21 mouse cellular contexts compared by ENCODE assay signal in genomic region chr12:51516726-51517125, GRCm38 (mm10).
DNase-seq lines count a peak whose midpoint lies in the region; ATAC-seq and TF ChIP-seq lines count a peak whose summit lies in the region.
"Had no signal": no experiment of that assay in that cellular context is flagged by ENCODE, and none has a peak within 500 bp of the region (broad histone marks: within the 10 kb centered on the region; RNA-seq: fewer than 3 reads in every experiment).

No protein-coding gene starts in this region.

- no peak overlapping the region for H3K4me3 ChIP-seq in forebrain, postnatal 0 days (ENCODE audit: low read depth, low read length)
- no peak overlapping the region for H3K4me3 ChIP-seq in forebrain, embryonic 16.5 days (replicated peaks; ENCODE audit: low read length)
- no peak overlapping the region for H3K4me3 ChIP-seq in hindbrain, embryonic 16.5 days (ENCODE audit: low read length)
- no peak overlapping the region for H3K4me3 ChIP-seq in hindbrain, embryonic 11.5 days (ENCODE audit: low read depth, low read length)
- no peak overlapping the region for H3K4me3 ChIP-seq in hindbrain, postnatal 0 days (ENCODE audit: low read length)
- H3K4me3 ChIP-seq in hindbrain, embryonic 10.5 days, result no peak overlapping the region

- peak; percentile 54; the same call in 1 of the 2 replicates for ATAC-seq in forebrain, postnatal 0 days
- ATAC-seq in forebrain, embryonic 16.5 days, result no peak
- ATAC-seq in hindbrain, embryonic 16.5 days, result peak; percentile 65; the same call in 1 of the 2 replicates
- no peak for ATAC-seq in hindbrain, embryonic 11.5 days (ENCODE audit: low FRiP score)
- ATAC-seq in hindbrain, postnatal 0 days, result no peak
- ATAC-seq: activated CD4-positive, CD25-positive, alpha-beta regulatory T cell, adult 4 months; CD4-positive, CD25-positive, alpha-beta regulatory T cell, adult 4 months; Patski had no signal

- H3K9me3 ChIP-seq in forebrain, postnatal 0 days (ENCODE audit: low read length), result no peaks in the 10 kb centered on the region
- H3K9me3 ChIP-seq in forebrain, embryonic 16.5 days (ENCODE audit: control insufficient read depth, low read length), result no peaks in the 10 kb centered on the region
- H3K9me3 ChIP-seq in hindbrain, embryonic 16.5 days (ENCODE audit: control insufficient read depth, low read length), result no peaks in the 10 kb centered on the region
- no peaks in the 10 kb centered on the region for H3K9me3 ChIP-seq in hindbrain, embryonic 11.5 days (ENCODE audit: control insufficient read depth, low read length)
- H3K9me3 ChIP-seq in hindbrain, postnatal 0 days (ENCODE audit: low read length), result no peaks in the 10 kb centered on the region
- no peaks in the 10 kb centered on the region for H3K9me3 ChIP-seq in hindbrain, embryonic 10.5 days
- H3K9me3 ChIP-seq: G1E had no signal

- H3K9ac ChIP-seq in forebrain, postnatal 0 days, result no peak overlapping the region
- H3K9ac ChIP-seq in forebrain, embryonic 16.5 days (replicated peaks; ENCODE audit: low read depth, low read length), result no peak overlapping the region
- H3K9ac ChIP-seq in hindbrain, embryonic 16.5 days (ENCODE audit: low read depth, low read length), result no peak overlapping the region
- no peak overlapping the region for H3K9ac ChIP-seq in hindbrain, embryonic 11.5 days (ENCODE audit: low read depth, low read length)
- H3K9ac ChIP-seq in hindbrain, postnatal 0 days (replicated peaks; ENCODE audit: low read length), result no peak overlapping the region

- TF ChIP-seq CTCF in forebrain, postnatal 0 days (IDR thresholded peaks at IDR 0.05; ENCODE audit: low read depth), result no peak
- TF ChIP-seq CTCF in hindbrain, postnatal 0 days (IDR thresholded peaks at IDR 0.05; ENCODE audit: low read depth), result no peak

- no peaks in the 10 kb centered on the region for H3K36me3 ChIP-seq in forebrain, postnatal 0 days (ENCODE audit: insufficient read depth)
- H3K36me3 ChIP-seq in forebrain, embryonic 16.5 days (ENCODE audit: control insufficient read depth, insufficient read depth), result no peaks in the 10 kb centered on the region
- no peaks in the 10 kb centered on the region for H3K36me3 ChIP-seq in hindbrain, embryonic 16.5 days (ENCODE audit: control insufficient read depth, insufficient read depth, low read length)
- no peaks in the 10 kb centered on the region for H3K36me3 ChIP-seq in hindbrain, embryonic 11.5 days (ENCODE audit: control insufficient read depth, insufficient read depth, low read length)
- no peaks in the 10 kb centered on the region for H3K36me3 ChIP-seq in hindbrain, postnatal 0 days (ENCODE audit: insufficient read depth, low read length)
- H3K36me3 ChIP-seq in hindbrain, embryonic 10.5 days, result no peaks in the 10 kb centered on the region
- H3K36me3 ChIP-seq: G1E had no signal

- WGBS in forebrain, postnatal 0 days, result 83% methylated on average over 3 of the region's 3 CpGs
- WGBS in forebrain, embryonic 16.5 days, result 89% methylated on average over 3 of the region's 3 CpGs
- 85% methylated on average over 3 of the region's 3 CpGs for WGBS in hindbrain, embryonic 16.5 days
- whole genome bisulfite sequencing in hindbrain, embryonic 11.5 days, result 87% methylated on average over 3 of the region's 3 CpGs
- 85% methylated on average over 3 of the region's 3 CpGs for WGBS in hindbrain, postnatal 0 days
- WGBS in hindbrain, embryonic 10.5 days, result 83% methylated on average over 3 of the region's 3 CpGs

- peak; percentile 5 for DNase-seq in forebrain, postnatal 0 days
- DNase-seq in hindbrain, embryonic 11.5 days (ENCODE audit: low spot score), result no peak
- peak; percentile 15 for DNase-seq in hindbrain, postnatal 0 days (ENCODE audit: low spot score)
- DNase-seq in hindbrain, embryonic 10.5 days (ENCODE audit: low spot score), result no peak
- DNase-seq: adrenal gland, adult 2 months; adrenal gland, adult 8-10 months; adrenal gland, postnatal 10 days; adrenal gland, postnatal 14 days; adrenal gland, postnatal 25 days; adrenal gland, postnatal 36 days; B cell, adult 2 months; cerebellum, adult 11 months; cerebellum, adult 11-12 months; cerebellum, adult 18-20 months had no signal

- no peaks in the 10 kb centered on the region for H3K4me1 ChIP-seq in forebrain, postnatal 0 days (ENCODE audit: insufficient read depth)
- no peaks in the 10 kb centered on the region for H3K4me1 ChIP-seq in forebrain, embryonic 16.5 days (replicated peaks; ENCODE audit: control insufficient read depth, insufficient read depth, low read length)
- H3K4me1 ChIP-seq in hindbrain, embryonic 16.5 days (ENCODE audit: control insufficient read depth, insufficient read depth, low read depth, low read length), result no peaks in the 10 kb centered on the region
- no peaks in the 10 kb centered on the region for H3K4me1 ChIP-seq in hindbrain, embryonic 11.5 days (replicated peaks; ENCODE audit: control insufficient read depth, insufficient read depth, low read length)
- H3K4me1 ChIP-seq in hindbrain, postnatal 0 days (ENCODE audit: insufficient read depth, low read length), result no peaks in the 10 kb centered on the region
- no peaks in the 10 kb centered on the region for H3K4me1 ChIP-seq in hindbrain, embryonic 10.5 days (replicated peaks)

- no peak overlapping the region for H3K4me2 ChIP-seq in forebrain, postnatal 0 days (ENCODE audit: low read depth)
- H3K4me2 ChIP-seq in forebrain, embryonic 16.5 days (ENCODE audit: low read length), result no peak overlapping the region
- no peak overlapping the region for H3K4me2 ChIP-seq in hindbrain, embryonic 16.5 days (ENCODE audit: low read length)
- H3K4me2 ChIP-seq in hindbrain, embryonic 11.5 days (replicated peaks; ENCODE audit: low read depth, low read length), result no peak overlapping the region
- no peak overlapping the region for H3K4me2 ChIP-seq in hindbrain, postnatal 0 days (ENCODE audit: low read depth, low read length)

- H3K27ac ChIP-seq in forebrain, postnatal 0 days (ENCODE audit: low read depth, low read length), result no peak overlapping the region
- H3K27ac ChIP-seq in forebrain, embryonic 16.5 days (ENCODE audit: low read length), result no peak overlapping the region
- H3K27ac ChIP-seq in hindbrain, embryonic 16.5 days (ENCODE audit: low read depth, low read length), result no peak overlapping the region
- H3K27ac ChIP-seq in hindbrain, embryonic 11.5 days (ENCODE audit: low read depth, low read length), result no peak overlapping the region
- H3K27ac ChIP-seq in hindbrain, postnatal 0 days, result 0 out of 2 replicates have a peak overlapping the region, but pooled peaks have one; percentile 3
- no peak overlapping the region for H3K27ac ChIP-seq in hindbrain, embryonic 10.5 days

- H3K27me3 ChIP-seq in forebrain, postnatal 0 days (ENCODE audit: insufficient read depth, low read length), result no peaks in the 10 kb centered on the region
- H3K27me3 ChIP-seq in forebrain, embryonic 16.5 days (replicated peaks; ENCODE audit: control insufficient read depth, insufficient read depth, low read length), result no peaks in the 10 kb centered on the region
- H3K27me3 ChIP-seq in hindbrain, embryonic 16.5 days (replicated peaks; ENCODE audit: control insufficient read depth, insufficient read depth, low read length), result no peaks in the 10 kb centered on the region
- H3K27me3 ChIP-seq in hindbrain, embryonic 11.5 days (ENCODE audit: control insufficient read depth, insufficient read depth, low read length), result no peaks in the 10 kb centered on the region
- no peaks in the 10 kb centered on the region for H3K27me3 ChIP-seq in hindbrain, postnatal 0 days (ENCODE audit: insufficient read depth, low read length)
- H3K27me3 ChIP-seq in hindbrain, embryonic 10.5 days (ENCODE audit: insufficient read depth, poor library complexity, severe bottlenecking), result no peaks in the 10 kb centered on the region
- H3K27me3 ChIP-seq: CH12.LX had no signal

Comparison
In these comparisons a context has a peak if more than half of its experiments do, and no peak if none do; other contexts are left out.
1. ATAC-seq: peak in forebrain, postnatal 0 days (single experiment) and hindbrain, embryonic 16.5 days (single experiment); none in forebrain, embryonic 16.5 days (single experiment), hindbrain, embryonic 11.5 days (single experiment) and hindbrain, postnatal 0 days (single experiment).
2. DNase-seq: peak in forebrain, postnatal 0 days (single experiment) and hindbrain, postnatal 0 days (single experiment); none in hindbrain, embryonic 11.5 days (single experiment) and hindbrain, embryonic 10.5 days (single experiment).